Mouse (Mus musculus) thymus, adult 18-20 months (tissue): Measurements from ENCODE around the gene Mast4.

Source experiments
- DNase-seq, 2 experiments: peaks; one replicate each; pipeline ENCODE4 v3.0.0; 2022; ENCODE audit warnings: mixed read lengths in 2 of 2

Gene Mast4

DNA sequence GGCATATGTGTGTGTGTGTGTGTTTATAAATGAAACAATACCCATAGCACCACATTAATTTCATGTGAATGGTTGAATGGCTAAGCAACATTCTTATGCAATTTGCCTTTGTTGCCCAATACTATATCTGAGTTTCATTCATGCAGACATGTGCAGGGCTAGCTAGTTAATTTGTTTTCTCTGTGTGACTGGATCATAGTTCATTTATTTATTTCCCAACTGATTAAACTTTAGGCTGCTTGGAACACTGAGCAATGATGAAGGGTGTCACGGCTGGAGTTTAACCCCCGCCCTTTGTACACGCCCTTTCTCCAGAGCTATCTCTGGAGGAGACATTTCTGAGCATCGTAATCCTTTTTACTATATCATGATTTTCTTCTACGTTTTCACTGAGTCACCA, 481.4 kb downstream of the Mast4 start:
- DNase-seq: no peak

DNA sequence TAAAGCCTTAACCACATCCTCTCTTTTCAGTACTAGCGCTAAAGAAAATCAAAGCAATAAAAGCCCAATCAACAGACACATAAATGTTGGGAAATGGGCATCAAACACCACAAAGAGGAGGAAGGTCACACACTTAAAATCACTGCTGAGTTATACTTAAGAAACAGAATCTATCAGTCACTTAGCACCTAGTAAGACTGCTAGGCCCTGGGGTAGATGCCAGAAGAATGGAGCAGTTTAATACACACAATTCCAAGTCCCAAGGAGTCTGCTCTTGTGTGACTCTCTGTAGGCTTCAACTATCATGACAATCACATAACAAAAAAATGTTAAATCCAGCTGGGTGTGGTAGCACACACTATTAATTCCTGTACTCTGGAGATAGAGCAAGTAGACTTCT, 483.0 kb downstream of the Mast4 start:
- no peak for DNase-seq

DNA sequence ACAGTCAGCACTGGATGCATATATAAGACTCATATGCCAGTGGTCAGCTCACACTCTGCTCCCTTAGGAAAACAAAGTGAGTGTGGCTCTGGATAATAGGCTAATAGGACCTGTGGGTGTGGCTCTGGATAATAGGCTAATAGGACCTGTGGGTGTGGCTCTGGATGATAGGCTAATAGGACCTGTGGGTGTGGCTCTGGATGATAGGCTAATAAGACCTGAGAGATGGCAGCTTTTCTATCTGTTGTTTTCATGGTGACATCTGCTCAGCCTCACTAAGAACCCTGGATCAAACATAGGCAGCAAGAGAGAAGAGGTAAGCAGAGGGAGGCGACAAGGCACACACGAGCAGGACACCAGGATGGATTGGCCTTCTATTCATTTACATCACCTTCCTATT, 483.7 kb downstream of the Mast4 start:
- DNase-seq: no peak

GRCm38 (mm10) chr13:102849068-102849467, 485.2 kb downstream of the Mast4 start:
- no peak for DNase-seq

GRCm38 (mm10) chr13:102846473-102846872, 487.8 kb downstream of the Mast4 start:
- no peak for DNase-seq

- DNase-seq: no peak
Measured at GRCm38 (mm10) chr13:102842715-102843114, 491.6 kb downstream of the Mast4 start.

DNA sequence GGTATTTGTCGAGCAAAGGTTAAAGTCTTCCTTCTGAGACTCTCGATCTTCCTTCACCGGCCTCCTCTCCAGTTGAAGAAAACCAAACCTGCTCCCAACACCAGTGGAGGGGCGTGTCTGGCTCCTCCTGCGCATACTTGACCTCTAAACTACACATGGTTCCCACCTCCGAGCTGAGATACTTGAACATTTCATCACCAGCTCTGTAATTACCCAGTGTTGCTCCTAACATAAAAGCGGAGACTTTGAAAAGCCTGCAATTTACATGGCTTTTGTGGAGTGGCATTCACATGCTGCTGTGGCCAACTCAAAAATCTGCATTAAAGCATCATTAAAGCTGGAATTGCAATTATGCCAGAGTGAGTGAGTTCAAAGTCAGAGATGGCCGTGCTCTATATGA, 492.1 kb downstream of the Mast4 start:
- no peak for DNase-seq

DNA sequence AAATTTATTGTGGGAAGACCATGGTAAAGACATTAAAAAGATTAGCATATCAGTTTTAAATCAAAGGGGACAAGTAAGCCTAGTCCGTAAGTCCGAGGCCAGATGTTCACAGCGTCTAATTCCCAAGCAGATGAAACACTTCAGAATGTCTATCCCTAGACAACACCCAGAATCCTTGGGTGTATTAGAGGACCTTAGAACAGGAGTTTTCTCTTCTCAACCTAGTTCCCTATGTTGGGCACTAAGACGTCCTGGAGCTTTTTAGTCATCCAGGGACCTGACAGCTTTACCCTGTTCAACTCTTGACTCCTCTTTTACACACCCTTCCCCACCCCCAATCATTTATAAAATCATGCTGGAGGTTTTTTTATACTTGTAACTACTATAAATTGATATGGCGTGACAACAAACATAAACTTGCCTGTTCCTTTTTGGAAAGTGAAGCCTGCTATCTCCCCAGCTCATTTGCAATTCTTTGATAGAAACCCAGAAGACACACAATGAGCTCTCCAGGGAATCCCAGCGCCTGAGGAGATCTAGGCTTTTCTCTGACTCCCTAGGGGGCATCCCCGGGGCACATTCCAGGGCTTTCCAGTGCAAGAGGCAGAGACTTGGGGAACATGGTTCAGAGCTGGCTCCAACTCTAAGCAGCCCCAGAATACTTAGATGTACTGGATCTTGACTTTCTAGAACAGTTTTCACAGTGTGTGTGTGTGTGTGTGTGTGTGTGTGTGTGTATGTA, 494.4 kb downstream of the Mast4 start:
- no peak for DNase-seq

DNA sequence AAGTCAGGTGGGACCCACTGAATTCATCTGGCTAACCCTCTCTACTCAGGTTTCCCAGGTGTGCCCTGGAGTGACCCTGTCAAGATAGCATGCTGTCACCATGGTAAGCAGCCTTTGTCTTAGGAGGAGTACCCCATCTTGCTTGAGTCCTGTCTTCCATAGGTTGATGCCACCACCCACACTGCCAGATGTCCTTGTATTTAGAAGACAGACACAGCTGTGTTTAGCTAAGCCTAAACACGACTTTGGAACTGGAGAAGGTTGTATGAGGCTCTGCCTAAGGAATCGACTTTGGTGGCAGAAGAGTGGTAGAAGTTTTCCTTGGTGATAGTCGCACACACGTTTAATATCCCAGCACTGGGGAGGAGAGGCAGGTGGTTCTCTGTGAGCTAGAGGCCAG, 496.9 kb downstream of the Mast4 start:
- no peak for DNase-seq

DNA sequence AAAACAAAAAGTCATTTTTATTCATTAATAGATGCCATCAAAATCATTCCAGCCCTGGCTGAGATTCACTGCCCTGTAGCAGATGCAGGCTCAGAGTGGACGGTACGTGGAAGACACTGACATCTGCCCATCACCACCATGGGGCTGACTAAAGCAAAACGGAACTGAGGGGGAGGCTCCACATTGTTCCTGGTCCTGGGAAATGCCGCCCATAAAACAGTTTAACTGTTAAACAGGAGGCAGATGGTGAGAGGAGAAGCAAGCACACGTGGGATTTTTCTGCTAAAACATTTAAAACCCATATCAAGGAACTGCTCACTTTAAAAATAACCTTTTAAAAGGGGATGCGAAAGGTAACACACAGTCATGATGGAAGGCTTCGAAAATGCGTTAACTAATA, 499.0 kb downstream of the Mast4 start:
- no peak for DNase-seq

DNA sequence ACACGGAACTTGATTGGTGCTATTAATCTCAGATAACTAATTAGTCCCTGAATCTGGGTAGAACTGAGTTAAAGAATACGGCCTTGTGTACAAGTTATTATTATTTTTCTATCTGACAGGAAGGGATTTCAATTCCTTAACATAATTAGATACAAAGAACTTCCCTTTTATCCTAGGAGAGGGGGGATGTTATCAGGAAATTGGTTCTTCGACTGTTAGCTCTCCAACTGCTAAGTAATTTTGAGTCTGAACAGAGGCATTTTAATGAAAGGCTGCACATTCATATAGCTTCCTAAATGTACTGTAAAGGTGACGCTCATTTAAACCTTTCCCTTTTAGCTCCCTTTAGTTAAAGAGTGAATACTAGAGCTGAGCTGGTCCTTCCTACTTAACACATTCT, 516.0 kb downstream of the Mast4 start:
- DNase-seq: no peak

GRCm38 (mm10) chr13:102816689-102817088, 517.6 kb downstream of the Mast4 start:
- DNase-seq: no peak

DNA sequence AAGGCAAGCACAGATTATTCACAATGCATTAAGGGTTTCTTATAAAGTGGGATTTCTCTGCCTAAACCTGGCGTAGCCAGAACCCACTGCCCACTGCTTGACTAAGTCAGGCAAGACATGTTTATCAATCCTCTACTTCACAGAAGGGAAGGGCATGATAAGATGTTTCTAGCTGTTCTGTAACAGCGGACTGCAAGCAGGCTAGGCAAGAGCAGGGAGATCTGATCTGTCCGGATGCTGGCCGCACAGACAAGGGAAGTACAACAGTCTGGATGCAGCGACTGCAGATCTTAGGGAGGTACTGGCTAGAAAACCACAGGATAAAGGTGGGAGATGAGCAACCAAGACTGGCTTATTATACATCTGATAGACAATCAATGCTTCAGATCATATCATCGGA, 519.1 kb downstream of the Mast4 start:
- no peak for DNase-seq

DNA sequence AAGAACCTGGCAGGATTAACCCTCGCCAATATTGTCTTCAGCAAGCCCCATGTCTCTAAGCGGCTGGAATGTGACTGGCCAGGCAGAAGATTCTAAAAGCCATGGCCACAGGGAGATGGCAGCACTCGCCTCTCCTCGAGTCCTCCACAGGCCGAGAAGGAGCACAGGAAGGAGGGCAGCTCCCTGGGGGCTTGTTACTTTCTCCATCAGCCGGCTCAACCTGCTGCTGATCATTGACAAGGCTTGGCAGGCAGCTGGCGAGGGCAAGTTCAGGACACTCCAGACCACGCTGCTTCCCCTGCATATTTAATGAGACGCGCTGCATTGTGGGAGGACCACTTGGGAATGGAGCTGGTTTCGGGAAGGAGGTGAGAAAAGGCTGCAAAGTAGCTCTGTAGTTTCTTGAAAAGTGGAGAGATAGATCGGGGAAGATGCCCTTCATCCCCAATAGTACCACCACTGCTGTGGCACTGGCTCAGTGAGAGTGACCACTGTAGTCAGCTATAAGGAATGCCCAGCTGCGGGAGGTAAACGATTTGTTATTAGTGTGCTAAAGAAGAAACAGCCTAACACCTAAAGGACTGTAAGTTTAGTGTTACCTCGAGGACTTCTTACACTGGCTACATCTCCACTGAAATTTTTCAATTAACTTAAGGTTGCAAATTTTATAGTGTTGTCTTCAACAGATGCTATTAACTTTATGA, 523.0 kb downstream of the Mast4 start:
- no peak for DNase-seq

DNA sequence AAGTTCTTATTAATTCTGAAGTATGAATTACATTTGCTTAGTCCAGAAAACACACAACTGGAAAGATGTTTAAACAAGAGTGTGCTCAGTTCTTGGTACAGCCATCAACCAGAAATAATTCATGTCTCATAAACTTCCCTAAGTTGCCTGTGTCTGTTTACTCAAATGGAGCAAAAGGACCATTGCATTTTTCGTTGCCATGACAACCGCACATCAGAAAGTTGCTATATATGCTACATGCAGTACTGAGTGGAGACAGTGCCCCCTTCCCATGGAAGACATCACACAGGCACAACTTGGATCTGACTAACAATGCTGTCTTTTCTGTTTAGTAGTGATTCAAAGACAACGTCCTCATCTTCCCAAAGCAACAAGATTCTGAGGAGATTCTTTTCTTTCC, 527.6 kb downstream of the Mast4 start:
- DNase-seq: no peak

- DNase-seq: no peak
Measured at GRCm38 (mm10) chr13:102805190-102805589, 529.1 kb downstream of the Mast4 start.

GRCm38 (mm10) chr13:102803206-102803605, 531.1 kb downstream of the Mast4 start:
- no peak for DNase-seq

DNA sequence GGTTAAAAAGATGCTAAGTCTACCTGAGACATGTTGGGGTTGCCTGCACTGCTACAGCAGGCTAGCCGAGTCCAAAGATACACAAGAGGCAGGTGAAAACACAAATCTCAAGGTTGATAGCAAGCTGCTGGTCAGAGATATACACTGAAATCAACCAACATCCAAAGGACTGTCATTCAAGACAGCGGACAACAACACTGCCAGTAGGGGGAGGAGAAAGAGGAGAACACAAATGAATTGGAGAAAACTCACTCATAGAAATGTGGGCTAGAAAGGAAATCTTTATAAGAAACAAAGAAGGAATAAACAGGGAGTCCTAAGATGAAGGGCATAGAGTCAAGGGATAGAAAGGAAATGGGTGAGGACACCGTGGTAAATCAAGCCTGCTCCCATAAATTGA, 542.1 kb downstream of the Mast4 start:
- no peak for DNase-seq

DNA sequence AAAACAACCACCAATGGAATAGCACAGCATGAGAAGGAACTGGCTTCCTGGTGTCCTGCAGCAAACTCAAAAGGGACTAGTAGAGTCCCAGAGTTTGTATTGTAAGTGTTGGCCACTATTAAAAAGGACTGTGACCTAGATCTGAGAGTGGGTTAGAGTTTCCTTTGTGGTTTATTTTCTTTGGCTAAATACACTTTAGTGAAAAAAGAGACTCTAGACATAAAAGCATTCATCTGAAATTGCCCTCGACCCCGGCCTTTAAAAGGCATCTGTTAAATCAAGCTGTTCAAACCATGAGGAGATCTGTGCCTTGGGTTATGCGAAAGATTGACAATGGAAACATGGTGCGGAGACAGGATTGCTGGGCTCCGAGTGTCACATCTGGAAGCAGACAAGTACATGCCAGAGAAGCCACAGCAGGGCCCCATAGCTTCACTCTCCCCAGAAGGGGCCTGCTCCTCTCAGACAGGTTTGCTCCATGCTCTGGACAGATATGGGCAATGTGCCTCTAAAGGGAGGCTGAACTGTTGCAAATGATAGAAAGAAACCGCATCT, 543.6 kb downstream of the Mast4 start:
- no peak for DNase-seq

GRCm38 (mm10) chr13:102786666-102787230, 547.5 kb downstream of the Mast4 start:
- DNase-seq: no peak

DNA sequence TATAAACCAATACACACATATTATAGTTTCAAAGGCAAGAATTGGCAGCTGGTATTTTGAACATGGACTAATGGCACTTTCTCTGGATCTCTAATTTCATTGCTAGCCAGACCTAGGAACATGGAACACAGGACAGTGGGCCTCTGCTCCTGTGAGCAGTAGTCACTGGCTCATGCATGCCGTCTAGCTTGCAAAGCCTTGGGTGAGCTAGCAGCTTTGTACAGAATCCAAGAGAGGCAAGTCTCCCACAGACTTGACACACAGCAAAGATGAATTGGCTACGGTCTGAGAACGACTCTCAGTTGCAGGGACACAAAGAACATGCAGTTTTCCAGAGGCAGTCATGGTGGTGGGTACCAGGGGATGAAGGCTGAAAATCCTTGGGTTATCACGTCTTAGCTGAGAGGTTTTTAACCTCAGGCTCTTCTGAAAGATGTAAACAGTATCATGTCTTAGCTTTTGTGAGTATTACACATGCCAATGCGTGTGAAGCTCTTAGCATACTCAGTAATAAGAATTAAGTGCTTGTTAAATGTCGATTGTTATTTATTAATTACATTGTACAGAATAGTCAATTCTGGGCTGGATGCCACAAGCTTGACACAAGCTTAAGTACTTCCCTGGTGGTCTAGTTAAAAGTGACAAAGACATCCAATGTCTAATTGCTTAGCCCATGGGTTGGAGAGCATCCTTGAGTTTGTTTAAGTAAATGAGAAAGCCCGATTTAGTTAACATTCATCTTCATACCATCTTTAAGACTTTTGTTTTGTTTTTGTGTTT, 550.6 kb downstream of the Mast4 start:
- no peak for DNase-seq

DNA sequence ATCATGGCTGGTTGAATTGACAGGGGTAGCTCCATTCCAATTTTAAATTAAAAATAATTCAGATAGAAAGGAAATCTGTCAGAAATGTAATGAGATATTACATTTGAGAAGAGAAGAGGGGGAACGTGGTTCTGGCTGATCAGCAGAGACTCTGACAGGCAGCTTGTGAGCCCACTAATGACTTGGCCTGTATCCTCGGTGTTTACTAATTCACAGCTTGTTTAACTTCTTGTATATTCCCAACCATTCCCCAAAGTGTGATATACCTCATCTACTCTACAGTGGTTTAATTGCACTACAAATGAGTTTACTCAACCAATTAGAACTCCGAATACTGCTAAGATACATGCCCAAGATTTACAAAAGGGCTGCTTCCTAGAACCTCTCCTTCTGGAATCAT, 555.0 kb downstream of the Mast4 start:
- no peak for DNase-seq

DNA sequence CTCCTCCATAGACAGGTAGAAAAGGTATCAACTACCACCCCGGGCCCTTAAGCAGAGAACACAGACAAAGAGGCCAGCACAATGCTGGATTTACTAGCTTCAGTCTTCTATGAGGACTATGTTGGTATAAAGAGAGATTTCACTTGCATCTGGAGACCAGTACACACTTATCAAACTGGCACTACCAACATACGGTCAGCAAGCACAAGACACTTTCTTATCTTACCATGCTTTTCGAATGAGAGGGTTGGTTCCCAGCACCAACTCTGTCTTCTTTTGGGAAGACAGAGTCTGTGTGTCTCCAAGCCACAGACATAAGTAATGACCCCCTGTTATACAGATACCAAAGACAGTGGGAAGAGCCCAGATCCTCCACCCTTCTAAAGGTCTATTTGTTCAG, 555.4 kb downstream of the Mast4 start:
- DNase-seq: no peak
